Mouse (Mus musculus) midbrain, embryonic 10.5 days (tissue): ENCODE results near the gene Cxcr2. TPM values are rescaled to one million over a fixed set of nuclear protein-coding genes. Genes with fewer than 3 reads are reported as not detected.
"Not testable (repeated sequence)": the region's sequence is repeated elsewhere in the genome, so short reads cannot be mapped to it uniquely, and the experiment has no call there.

Experiments
- DNase-seq: peaks from one replicate; pipeline ENCODE4 v3.0.0-alpha.2; 2017; ENCODE audit warnings: low spot score
- H3K27ac ChIP-seq: fragments of 300-500 bp; sonication (generic); replicated peaks from 2 replicates; pipeline ENCODE4 v1.5.1; 2016; ENCODE audit warnings: mild to moderate bottlenecking
- H3K27me3 ChIP-seq: fragments of 300-500 bp; sonication (generic); 2 replicates; pipeline ENCODE4 v1.6.1; 2016; ENCODE audit warnings: low read depth, mild to moderate bottlenecking; ENCODE audit not compliant: poor library complexity, severe bottlenecking
- H3K36me3 ChIP-seq: fragments of 300-500 bp; sonication (generic); 2 replicates; pipeline ENCODE4 v1.6.1; 2016; ENCODE audit warnings: mild to moderate bottlenecking, moderate library complexity
- H3K4me1 ChIP-seq: fragments of 300-500 bp; sonication (generic); 2 replicates; pipeline ENCODE4 v1.6.1; 2016
- H3K4me3 ChIP-seq: fragments of 300-500 bp; sonication (generic); 2 replicates; pipeline ENCODE4 v1.5.1; 2016; ENCODE audit warnings: mild to moderate bottlenecking, moderate library complexity
- H3K9me3 ChIP-seq: fragments of 300-500 bp; sonication (generic); replicated peaks from 2 replicates; pipeline ENCODE4 v1.6.1; 2016; ENCODE audit warnings: mild to moderate bottlenecking
- WGBS: fragments of 180-500 bp; shearing (Covaris S2); methylation state at CpG from one replicate; pipeline ENCODE4 v1.1.7; 2016; 5-methylcytosine and 5-hydroxymethylcytosine counted together
- polyA plus RNA-seq: library from polyadenylated mRNA; unstranded; fragments of >200 nt; fragmentation: Nextera tagmentation; extraction: Ambion mirVana; gene quantifications from 2 replicates; pipeline ENCODE4 v1.2.1, GENCODE M21; 2016

Gene Cxcr2
- polyA plus RNA-seq, 1 experiment from 2014 or later, result 0.07 TPM

DNA sequence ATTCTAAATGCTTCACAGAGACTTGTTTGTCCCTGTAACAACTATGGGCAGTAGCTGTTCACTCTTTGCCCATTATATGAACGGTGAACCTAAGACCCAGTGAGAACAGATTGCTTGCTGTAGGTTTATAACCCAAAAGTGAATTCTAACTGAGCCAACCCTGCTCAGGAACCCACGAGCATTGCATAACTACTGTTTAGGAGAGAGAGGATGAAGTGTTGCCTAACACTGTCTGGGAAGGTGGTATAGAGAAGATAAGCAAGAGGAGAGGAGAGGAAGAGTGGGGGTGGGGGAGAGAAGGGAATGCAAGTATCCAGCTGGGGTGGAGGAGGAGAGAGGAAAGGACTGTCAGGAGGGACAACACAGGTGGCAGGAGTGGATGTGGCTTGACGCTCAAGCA, 2.7 kb upstream of the Cxcr2 start:
- 90% methylated on average over 3 of the region's 3 CpGs for WGBS
- Histone ChIP-seq H3K36me3 (no peaks in the 10 kb centered on the region), H3K4me3 (no peak overlapping the region), H3K4me1 (no peaks in the 10 kb centered on the region), H3K27me3 (no peaks in the 10 kb centered on the region), H3K9me3 (no peaks in the 10 kb centered on the region), H3K27ac (no peak overlapping the region)
- no peak for DNase-seq

DNA sequence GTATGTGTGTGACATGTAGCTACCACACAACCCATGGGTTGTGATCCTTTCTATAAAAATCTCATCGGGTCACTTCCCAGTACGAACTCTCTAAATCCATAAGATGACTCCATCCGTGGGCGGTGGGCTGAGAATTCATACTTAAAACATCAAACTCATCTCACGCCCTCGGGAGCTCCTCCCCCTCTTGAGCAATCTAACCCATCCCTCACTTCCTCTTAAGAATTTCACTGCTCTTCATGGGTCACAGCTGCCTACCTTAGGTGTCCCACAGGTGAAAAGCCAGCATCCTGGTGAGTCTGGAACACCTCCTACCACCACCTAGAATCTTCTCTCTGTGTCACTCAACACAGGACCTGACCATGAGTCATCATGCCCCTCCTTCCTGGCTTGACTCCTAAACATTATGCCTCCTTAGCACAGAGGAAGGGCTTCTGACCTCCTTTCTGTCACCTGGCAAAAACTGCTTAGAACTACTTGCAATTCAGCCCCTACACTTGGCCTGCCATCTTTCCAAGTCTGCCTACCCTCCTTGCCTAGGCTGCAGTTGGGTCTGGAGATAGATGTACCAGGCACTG, 1.7 kb downstream of the Cxcr2 start:
- Histone ChIP-seq H3K27ac (no peak overlapping the region), H3K36me3 (no peaks in the 10 kb centered on the region), H3K9me3 (no peaks in the 10 kb centered on the region), H3K4me1 (peaks cover 4% of the 10 kb centered on the region; the same call in 1 of the 2 replicates), H3K4me3 (no peak overlapping the region), H3K27me3 (no peaks in the 10 kb centered on the region)
- WGBS, result 89% methylated on average over 6 of the region's 6 CpGs
- no peak for DNase-seq

DNA sequence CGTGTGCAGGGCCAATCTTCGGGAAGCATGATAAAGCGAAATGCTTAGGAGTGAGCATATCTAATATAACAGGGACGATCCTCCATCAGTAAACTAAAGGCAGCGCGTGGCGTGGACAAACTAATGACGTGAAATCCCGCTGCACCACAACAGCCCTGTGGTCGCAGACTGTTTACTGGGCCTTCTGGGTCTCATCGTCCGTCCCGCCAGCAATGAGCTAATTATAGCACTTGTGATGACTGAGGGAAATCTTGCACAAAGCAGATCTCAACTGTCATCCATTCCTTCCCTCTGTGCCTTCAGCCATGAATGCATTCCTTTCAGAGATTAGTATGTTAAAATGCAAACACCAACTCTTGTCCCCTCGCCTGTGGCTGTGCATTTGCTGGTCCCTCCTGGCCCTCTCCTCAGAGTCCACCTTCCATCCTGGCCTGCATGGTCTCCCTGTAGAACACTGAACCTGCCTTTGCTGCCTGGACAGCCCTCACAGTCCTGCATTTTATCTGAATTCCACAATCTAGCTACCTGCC, 2.7 kb downstream of the Cxcr2 start:
- Histone ChIP-seq H3K36me3 (no peaks in the 10 kb centered on the region), H3K27ac (no peak overlapping the region), H3K4me3 (no peak overlapping the region), H3K9me3 (no peaks in the 10 kb centered on the region), H3K4me1 (peaks cover 4% of the 10 kb centered on the region; the same call in 1 of the 2 replicates), H3K27me3 (no peaks in the 10 kb centered on the region)
- no peak for DNase-seq
- 91% methylated on average over 14 of the region's 14 CpGs for WGBS

DNA sequence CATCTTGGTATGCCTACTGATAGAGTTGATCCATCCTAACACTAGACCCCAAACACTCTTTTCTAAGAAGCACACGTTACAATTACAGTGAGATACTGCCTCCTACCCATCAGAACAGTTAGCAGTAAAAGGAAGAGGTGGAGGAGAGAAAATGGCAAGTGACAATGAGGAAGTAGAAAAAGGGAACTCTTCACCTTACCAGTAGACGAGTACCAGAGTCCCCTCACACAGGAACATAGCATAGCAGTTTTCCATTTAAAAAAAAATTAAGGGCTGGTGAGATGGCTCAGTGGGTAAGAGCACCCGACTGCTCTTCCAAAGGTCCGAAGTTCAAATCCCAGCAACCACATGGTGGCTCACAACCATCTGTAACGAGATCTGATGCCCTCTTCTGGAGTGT, 5.8 kb downstream of the Cxcr2 start:
- H3K9me3 ChIP-seq, result not testable (repeated sequence)
- WGBS, result 83% methylated on average over 5 of the region's 5 CpGs

DNA sequence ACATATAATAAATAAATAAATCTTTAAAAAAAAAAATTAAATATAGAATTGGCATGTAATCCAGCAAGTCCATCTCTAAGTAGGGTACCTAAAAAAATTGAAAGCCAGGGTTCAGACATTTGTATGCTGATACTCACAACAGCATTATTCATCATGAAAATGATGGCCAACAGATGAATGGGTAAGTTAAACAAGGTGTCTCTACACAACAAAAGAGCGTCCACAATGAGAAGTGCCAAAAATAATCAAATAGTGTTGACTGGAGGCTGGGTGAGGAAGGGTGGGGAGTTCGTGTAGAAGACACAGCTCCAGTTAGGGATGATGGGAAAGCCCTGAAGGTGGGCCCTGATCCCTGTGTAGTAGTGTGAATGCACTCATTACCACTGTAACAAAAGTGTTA, 6.2 kb downstream of the Cxcr2 start:
- Histone ChIP-seq H3K9me3 (no peaks in the 10 kb centered on the region), H3K4me3 (no peak overlapping the region), H3K36me3 (no peaks in the 10 kb centered on the region), H3K27ac (no peak overlapping the region), H3K27me3 (no peaks in the 10 kb centered on the region), H3K4me1 (peaks cover 4% of the 10 kb centered on the region; the same call in 1 of the 2 replicates)
- WGBS, result 81% methylated on average over 2 of the region's 2 CpGs
- DNase-seq, result no peak

More for the DNA sequence above, 5.8 kb downstream of the Cxcr2 start:
- H3K27me3 ChIP-seq, H3K36me3 ChIP-seq, DNase-seq, H3K27ac ChIP-seq, H3K4me1 ChIP-seq, H3K4me3 ChIP-seq: not testable (repeated sequence)

DNA sequence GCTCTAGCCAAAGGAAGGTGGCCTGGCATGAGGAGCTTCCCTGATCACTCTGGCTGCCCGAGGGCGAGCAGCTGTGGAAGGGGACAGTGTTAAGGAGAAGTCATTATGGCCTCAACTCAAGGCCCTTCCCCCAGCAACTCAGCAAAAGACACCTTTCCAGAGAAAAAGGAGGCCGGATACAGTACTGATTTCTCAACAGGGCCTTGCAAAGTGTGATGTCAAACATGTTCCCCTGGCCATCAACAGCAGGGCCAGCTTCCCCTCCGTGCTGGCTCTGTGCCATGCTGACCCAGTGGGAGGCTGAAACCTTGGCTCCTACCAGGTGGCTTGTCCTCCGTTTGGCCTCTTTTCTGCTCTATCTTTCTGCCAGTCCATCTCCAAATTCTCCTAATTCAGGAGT, 13.3 kb downstream of the Cxcr2 start:
- no peaks in the 10 kb centered on the region for H3K27me3 ChIP-seq
- no peaks in the 10 kb centered on the region for H3K9me3 ChIP-seq
- 89% methylated on average over 5 of the region's 5 CpGs for WGBS
- H3K4me1 ChIP-seq, result no peaks in the 10 kb centered on the region
- no peak overlapping the region for H3K4me3 ChIP-seq
- no peaks in the 10 kb centered on the region for H3K36me3 ChIP-seq
- no peak overlapping the region for H3K27ac ChIP-seq
- no peak for DNase-seq

GRCm38 (mm10) chr1:74169721-74170120, 15.9 kb downstream of the Cxcr2 start:
- no peak overlapping the region for H3K4me3 ChIP-seq
- H3K36me3 ChIP-seq, result no peaks in the 10 kb centered on the region
- WGBS, result 88% methylated on average over 3 of the region's 3 CpGs
- no peaks in the 10 kb centered on the region for H3K9me3 ChIP-seq
- no peaks in the 10 kb centered on the region for H3K27me3 ChIP-seq
- no peak overlapping the region for H3K27ac ChIP-seq
- DNase-seq, result no peak
- H3K4me1 ChIP-seq, result no peaks in the 10 kb centered on the region

GRCm38 (mm10) chr1:74172722-74173121, 18.9 kb downstream of the Cxcr2 start:
- DNase-seq, result no peak
- Histone ChIP-seq H3K4me3 (no peak overlapping the region), H3K9me3 (no peaks in the 10 kb centered on the region), H3K36me3 (no peaks in the 10 kb centered on the region), H3K27ac (no peak overlapping the region), H3K27me3 (no peaks in the 10 kb centered on the region), H3K4me1 (no peaks in the 10 kb centered on the region)
- WGBS, result 81% methylated on average over 3 of the region's 3 CpGs

DNA sequence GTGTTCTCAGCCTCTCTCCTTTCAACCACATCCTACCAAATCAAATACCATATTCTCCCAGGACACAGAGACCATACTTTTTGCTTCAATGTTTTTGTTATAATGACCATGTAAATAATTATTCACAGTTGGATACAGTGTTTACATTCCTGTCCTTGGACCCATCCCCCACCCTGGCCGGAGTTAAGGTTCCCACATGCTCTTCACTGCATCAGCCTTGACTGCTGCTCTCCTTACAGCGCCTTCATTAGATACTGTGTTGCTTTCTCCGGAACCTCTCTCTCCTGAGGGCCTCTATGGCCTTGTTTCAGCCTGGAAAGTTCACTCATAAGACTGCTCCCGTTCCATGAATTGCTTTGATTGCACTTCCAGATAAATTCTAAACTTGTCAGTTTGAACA, 21.9 kb downstream of the Cxcr2 start:
- 82% methylated on average over 4 of the region's 4 CpGs for WGBS
- Histone ChIP-seq H3K9me3 (no peaks in the 10 kb centered on the region), H3K27ac (no peak overlapping the region), H3K27me3 (no peaks in the 10 kb centered on the region), H3K36me3 (no peaks in the 10 kb centered on the region), H3K4me3 (no peak overlapping the region), H3K4me1 (no peaks in the 10 kb centered on the region; the same call in 1 of the 2 replicates)
- DNase-seq, result no peak

DNA sequence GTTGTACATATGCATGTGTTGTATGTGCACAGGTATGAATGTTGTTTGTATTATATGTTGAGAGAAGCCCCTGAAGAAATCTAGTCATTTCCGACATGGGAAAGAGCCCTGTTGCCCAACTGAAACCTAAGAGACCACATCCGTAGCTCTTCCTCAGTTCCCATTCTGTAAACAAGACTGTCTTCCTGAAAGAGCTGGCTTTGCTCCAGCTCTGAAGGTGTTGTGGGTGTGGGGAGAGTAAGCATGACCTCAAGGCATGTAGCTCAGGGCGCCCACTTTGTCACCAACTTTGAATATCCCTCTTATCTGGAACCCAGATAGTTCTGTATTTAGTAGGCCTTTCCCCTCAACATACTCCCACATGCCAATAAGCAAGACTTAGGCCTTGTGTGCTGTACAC, 24.8 kb downstream of the Cxcr2 start:
- 93% methylated on average over 3 of the region's 3 CpGs for WGBS
- H3K9me3 ChIP-seq, result no peaks in the 10 kb centered on the region
- H3K4me3 ChIP-seq, result no peak overlapping the region
- no peaks in the 10 kb centered on the region for H3K36me3 ChIP-seq
- no peak for DNase-seq
- no peaks in the 10 kb centered on the region for H3K27me3 ChIP-seq
- H3K4me1 ChIP-seq, result no peaks in the 10 kb centered on the region; the same call in 1 of the 2 replicates
- H3K27ac ChIP-seq, result no peak overlapping the region

GRCm38 (mm10) chr1:74179624-74180408, 26.0 kb downstream of the Cxcr2 start:
- no peak overlapping the region for H3K4me3 ChIP-seq
- 73% methylated on average over 9 of the region's 9 CpGs for WGBS
- H3K27me3 ChIP-seq, result no peaks in the 10 kb centered on the region
- H3K9me3 ChIP-seq, result no peaks in the 10 kb centered on the region
- DNase-seq, result no peak
- no peaks in the 10 kb centered on the region for H3K36me3 ChIP-seq
- no peak overlapping the region for H3K27ac ChIP-seq
- no peaks in the 10 kb centered on the region; the same call in 1 of the 2 replicates for H3K4me1 ChIP-seq

DNA sequence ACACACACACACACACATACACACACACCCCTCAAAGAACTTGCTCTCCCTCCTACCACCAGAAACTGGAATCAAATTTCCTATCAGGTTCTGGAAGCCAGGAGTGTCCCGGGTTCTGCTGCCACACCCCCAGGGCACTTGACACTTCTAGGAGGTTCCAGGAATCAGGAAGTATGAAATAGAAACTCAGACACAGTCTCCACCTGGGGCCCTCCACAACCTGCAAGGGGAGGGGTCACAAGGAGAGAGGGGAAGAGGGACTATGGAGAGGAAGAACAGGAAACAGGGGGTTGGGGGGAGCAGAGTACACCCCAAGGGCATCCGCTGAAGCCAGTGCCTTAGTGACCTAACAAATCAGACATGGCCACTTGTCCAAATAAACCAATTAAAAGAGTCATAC, 27.7 kb downstream of the Cxcr2 start:
- Histone ChIP-seq H3K4me1 (no peaks in the 10 kb centered on the region; the same call in 1 of the 2 replicates), H3K9me3 (no peaks in the 10 kb centered on the region), H3K4me3 (no peak overlapping the region), H3K27me3 (no peaks in the 10 kb centered on the region), H3K27ac (no peak overlapping the region), H3K36me3 (no peaks in the 10 kb centered on the region)
- DNase-seq, result no peak
- 64% methylated on average over 2 of the region's 2 CpGs for WGBS

DNA sequence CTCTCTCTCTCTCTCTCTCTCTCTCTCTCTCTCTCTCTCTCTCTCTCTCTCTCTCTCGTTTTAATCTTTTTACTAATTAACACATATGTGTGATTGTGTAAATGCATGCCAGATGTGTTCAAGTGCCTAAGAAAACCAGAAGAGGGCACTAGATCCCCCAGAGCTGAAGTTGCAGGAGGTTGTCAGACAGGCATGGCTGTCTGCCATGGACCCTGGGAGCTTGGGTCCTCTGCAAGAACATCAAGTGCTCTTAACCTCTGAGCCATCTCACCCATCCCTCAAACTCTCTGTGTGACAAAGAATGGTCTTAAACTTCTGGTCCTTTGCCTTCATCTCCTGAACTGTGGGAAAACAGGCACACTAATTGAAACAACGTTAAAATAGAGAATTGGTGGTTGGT, 29.2 kb downstream of the Cxcr2 start:
- no peak for DNase-seq
- no peaks in the 10 kb centered on the region for H3K9me3 ChIP-seq
- H3K36me3 ChIP-seq, result no peaks in the 10 kb centered on the region
- H3K27me3 ChIP-seq, result no peaks in the 10 kb centered on the region
- H3K27ac ChIP-seq, result no peak overlapping the region
- H3K4me1 ChIP-seq, result no peaks in the 10 kb centered on the region; the same call in 1 of the 2 replicates
- WGBS, result 75% methylated on average over 2 of the region's 2 CpGs
- H3K4me3 ChIP-seq, result no peak overlapping the region
